Comparison of ENCODE assay signal across 24 mouse cellular contexts in genomic region chr3:31831913-31832312, GRCm38 (mm10).
"Had no signal": no experiment of that assay in that cellular context is flagged by ENCODE, and none has a peak within 500 bp of the region (broad histone marks: within the 10 kb centered on the region; RNA-seq: fewer than 3 reads in every experiment).

No protein-coding gene starts in this region.

- H3K27me3 ChIP-seq: embryonic facial prominence, embryonic 12.5 days; embryonic facial prominence, embryonic 13.5 days; embryonic facial prominence, embryonic 15.5 days; forebrain, embryonic 12.5 days; forebrain, embryonic 13.5 days; forebrain, embryonic 15.5 days had no signal

- H3K4me3 ChIP-seq: embryonic facial prominence, embryonic 10.5 days; embryonic facial prominence, embryonic 12.5 days; embryonic facial prominence, embryonic 13.5 days; embryonic facial prominence, embryonic 15.5 days; erythroblast, embryonic 14.5 days; forebrain, embryonic 10.5 days; forebrain, embryonic 12.5 days; forebrain, embryonic 13.5 days; forebrain, embryonic 15.5 days; gastrocnemius, adult 2 months; heart, adult 2 months; heart, embryonic 10.5 days had no signal

- DNase-seq: cerebellum, adult 9-11 months; cerebellum, postnatal 14 days; cerebellum, postnatal 25 days; cerebellum, postnatal 36 days; embryo, embryonic 11 days; forebrain, postnatal 0 days; gastrocnemius, adult 2 months; gastrocnemius, postnatal 10 days; gastrocnemius, postnatal 14 days; gastrocnemius, postnatal 25 days; gastrocnemius, postnatal 36 days; heart, adult 11 months; heart, adult 18-20 months; heart, adult 2 months had no signal

- H3K36me3 ChIP-seq: embryonic facial prominence, embryonic 10.5 days; embryonic facial prominence, embryonic 12.5 days; embryonic facial prominence, embryonic 13.5 days; embryonic facial prominence, embryonic 15.5 days; forebrain, embryonic 10.5 days; forebrain, embryonic 12.5 days; forebrain, embryonic 15.5 days; heart, embryonic 10.5 days had no signal

- H3K27ac ChIP-seq: embryonic facial prominence, embryonic 10.5 days; embryonic facial prominence, embryonic 12.5 days; embryonic facial prominence, embryonic 13.5 days; embryonic facial prominence, embryonic 15.5 days; forebrain, embryonic 10.5 days; forebrain, embryonic 12.5 days; forebrain, embryonic 13.5 days; forebrain, embryonic 15.5 days; gastrocnemius, adult 2 months; heart, adult 2 months; heart, embryonic 10.5 days had no signal
